Mouse (Mus musculus): Measurements from ENCODE around the gene Adgrb2. TPM values are rescaled to one million over a fixed set of nuclear protein-coding genes. Genes with fewer than 3 reads are reported as not detected.

Gene Adgrb2
- polyA plus RNA-seq, 1 experiment from 2014 or later: 2.6 TPM

DNA sequence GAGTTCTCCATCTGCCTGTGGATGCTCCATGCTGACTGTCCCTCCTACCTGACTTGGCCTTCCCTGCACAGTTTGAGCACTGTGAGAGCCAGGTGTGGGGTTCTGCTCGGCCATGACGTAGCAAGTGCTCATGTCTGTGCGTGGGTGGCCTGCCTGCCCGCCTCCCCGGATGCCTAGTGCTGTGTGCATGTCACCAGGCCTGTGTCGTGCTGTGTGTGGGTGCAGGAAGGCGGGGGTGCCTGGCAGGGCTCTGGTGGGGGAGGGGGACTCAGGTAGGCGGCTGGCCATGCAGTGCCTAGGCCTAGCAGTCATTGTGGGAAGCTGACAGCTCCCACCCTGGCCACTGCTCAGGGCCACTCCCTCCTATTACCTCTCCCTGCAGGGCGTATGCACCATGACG, 28.4 kb downstream of the Adgrb2 start:
- no peak overlapping the region for H3K4me2 ChIP-seq (ENCODE audit: low read length)
- no peak overlapping the region for H3K4me3 ChIP-seq (ENCODE audit: control insufficient read depth in 1 of 2, insufficient read depth in 1 of 2, low read depth in 1 of 2, low read length in 2 of 2)
- H3K36me3 ChIP-seq (ENCODE audit: control insufficient read depth, insufficient read depth, low read length): no peaks in the 10 kb centered on the region
- no peak for ATAC-seq (ENCODE audit: insufficient number of reproducible peaks, insufficient read depth, low FRiP score, low read depth)
- 72% methylated on average over 10 of the region's 10 CpGs for WGBS
- no peaks in the 10 kb centered on the region for H3K9me3 ChIP-seq (ENCODE audit: control insufficient read depth, low read length)
- H3K27me3 ChIP-seq (ENCODE audit: control insufficient read depth, insufficient read depth, low read length): peaks cover 60% of the 10 kb centered on the region
- H3K9ac ChIP-seq (ENCODE audit: low read length): no peak overlapping the region
- H3K27ac ChIP-seq (replicated peaks in 1 of 2; ENCODE audit: control insufficient read depth in 1 of 2, insufficient read depth in 1 of 2, low read depth in 2 of 2, low read length in 2 of 2): no peak overlapping the region
- H3K4me1 ChIP-seq (ENCODE audit: control insufficient read depth in 2 of 2, insufficient read depth in 2 of 2, low read length in 2 of 2): no peaks in the 10 kb centered on the region

DNA sequence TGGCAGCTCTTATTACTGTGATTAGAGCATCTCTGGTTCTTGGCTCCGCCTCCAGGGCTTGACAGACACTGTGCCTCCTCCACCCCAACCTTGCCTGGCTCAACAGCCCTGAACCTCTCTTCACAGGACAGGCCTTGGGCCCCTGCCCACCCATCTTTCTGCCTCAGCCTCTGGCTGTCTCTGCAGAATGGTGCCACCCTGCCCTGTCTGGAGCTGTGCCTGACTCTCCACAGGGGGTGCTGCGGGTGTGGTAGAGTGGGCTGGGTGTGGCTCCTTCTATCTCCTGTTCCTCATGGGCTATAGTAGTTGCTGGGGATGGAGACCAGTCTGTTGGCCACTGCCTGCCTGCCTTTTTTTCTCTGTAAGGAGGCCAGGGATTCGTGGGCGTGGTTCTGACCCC, 31.3 kb downstream of the Adgrb2 start:
- H3K4me1 ChIP-seq (ENCODE audit: control insufficient read depth in 2 of 2, insufficient read depth in 2 of 2, low read length in 2 of 2): no peaks in the 10 kb centered on the region; a peak in 1 of 4 replicates
- ATAC-seq (ENCODE audit: insufficient number of reproducible peaks, insufficient read depth, low FRiP score, low read depth): no peak
- peaks cover 50% of the 10 kb centered on the region for H3K27me3 ChIP-seq (ENCODE audit: control insufficient read depth, insufficient read depth, low read length)
- H3K4me2 ChIP-seq (ENCODE audit: low read length): no peak overlapping the region
- H3K36me3 ChIP-seq (ENCODE audit: control insufficient read depth, insufficient read depth, low read length): no peaks in the 10 kb centered on the region
- no peaks in the 10 kb centered on the region for H3K9me3 ChIP-seq (ENCODE audit: control insufficient read depth, low read length)
- no peak overlapping the region for H3K27ac ChIP-seq (replicated peaks in 1 of 2; ENCODE audit: control insufficient read depth in 1 of 2, insufficient read depth in 1 of 2, low read depth in 2 of 2, low read length in 2 of 2)
- 70% methylated on average over 4 of the region's 4 CpGs for WGBS
- no peak overlapping the region for H3K4me3 ChIP-seq (ENCODE audit: control insufficient read depth in 1 of 2, insufficient read depth in 1 of 2, low read depth in 1 of 2, low read length in 2 of 2)
- H3K9ac ChIP-seq (ENCODE audit: low read length): no peak overlapping the region

DNA sequence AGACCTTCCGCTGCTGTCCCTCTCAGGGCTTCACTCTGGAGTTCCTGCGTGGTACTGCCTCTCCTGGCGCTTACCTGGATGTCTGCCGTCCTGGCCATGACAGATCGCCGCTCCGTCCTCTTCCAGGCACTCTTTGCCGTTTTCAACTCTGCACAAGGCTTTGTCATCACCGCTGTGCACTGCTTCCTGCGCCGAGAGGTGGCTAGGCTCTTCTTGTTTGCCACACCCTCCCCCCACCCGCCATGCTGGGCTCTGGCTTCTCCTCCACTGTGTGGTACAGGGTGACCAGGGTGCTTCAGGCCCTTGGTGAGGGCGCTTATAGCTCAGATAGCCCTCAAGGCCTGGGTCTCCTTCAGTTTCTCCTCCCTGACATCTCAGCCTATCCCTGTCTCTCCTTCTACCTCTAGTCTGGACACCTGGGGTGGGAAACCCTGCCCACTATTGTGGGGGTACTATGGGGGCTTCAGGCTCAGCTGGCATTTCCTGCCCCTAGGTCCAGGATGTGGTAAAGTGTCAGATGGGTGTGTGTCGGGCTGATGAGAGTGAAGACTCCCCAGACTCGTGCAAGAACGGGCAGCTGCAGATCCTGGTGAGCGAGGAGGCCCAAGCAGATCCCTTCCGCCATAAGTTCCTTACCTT, 32.5 kb downstream of the Adgrb2 start:
- Histone ChIP-seq H3K9me3 (ENCODE audit: control insufficient read depth, low read length) (no peaks in the 10 kb centered on the region), H3K4me2 (ENCODE audit: low read length) (no peak overlapping the region), H3K4me1 (ENCODE audit: control insufficient read depth in 2 of 2, insufficient read depth in 2 of 2, low read length in 2 of 2) (no peaks in the 10 kb centered on the region; a peak in 1 of 4 replicates), H3K27me3 (ENCODE audit: control insufficient read depth, insufficient read depth, low read length) (peaks cover 50% of the 10 kb centered on the region), H3K9ac (ENCODE audit: low read length) (no peak overlapping the region), H3K4me3 (ENCODE audit: control insufficient read depth in 1 of 2, insufficient read depth in 1 of 2, low read depth in 1 of 2, low read length in 2 of 2) (no peak overlapping the region), H3K36me3 (ENCODE audit: control insufficient read depth, insufficient read depth, low read length) (no peaks in the 10 kb centered on the region), H3K27ac (replicated peaks in 1 of 2; ENCODE audit: control insufficient read depth in 1 of 2, insufficient read depth in 1 of 2, low read depth in 2 of 2, low read length in 2 of 2) (no peak overlapping the region)
- no peak for ATAC-seq (ENCODE audit: insufficient number of reproducible peaks, insufficient read depth, low FRiP score, low read depth)
- WGBS: 53% methylated on average over 18 of the region's 18 CpGs

DNA sequence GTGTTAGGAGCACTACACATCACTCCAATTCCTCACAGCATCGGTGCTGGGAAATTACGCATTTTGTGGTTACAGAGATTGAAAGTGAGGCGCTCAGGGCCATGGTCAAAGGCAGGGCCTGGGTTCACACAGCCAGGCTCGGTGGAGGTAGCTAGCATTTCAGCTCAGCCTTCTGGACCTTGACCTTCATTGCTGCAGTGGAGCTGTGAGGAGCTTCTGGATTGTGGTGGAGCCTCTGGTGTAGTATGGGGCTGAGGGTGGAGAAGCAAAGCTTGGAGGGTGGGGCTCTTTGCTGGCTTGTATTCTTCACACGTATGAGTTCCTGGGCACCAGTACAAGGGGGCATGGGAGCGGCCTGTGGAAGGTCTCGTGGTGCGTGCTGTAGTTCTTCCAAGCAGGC, 38.3 kb downstream of the Adgrb2 start:
- H3K4me2 ChIP-seq (ENCODE audit: low read length): no peak overlapping the region
- no peak overlapping the region for H3K9ac ChIP-seq (ENCODE audit: low read length)
- no peaks in the 10 kb centered on the region for H3K36me3 ChIP-seq (ENCODE audit: control insufficient read depth, insufficient read depth, low read length)
- H3K4me1 ChIP-seq (ENCODE audit: control insufficient read depth in 2 of 2, insufficient read depth in 2 of 2, low read length in 2 of 2): no peaks in the 10 kb centered on the region; a peak in 1 of 4 replicates
- H3K27ac ChIP-seq (replicated peaks in 1 of 2; ENCODE audit: control insufficient read depth in 1 of 2, insufficient read depth in 1 of 2, low read depth in 2 of 2, low read length in 2 of 2): no peak overlapping the region
- 83% methylated on average over 8 of the region's 8 CpGs for WGBS
- peaks cover 19% of the 10 kb centered on the region for H3K27me3 ChIP-seq (ENCODE audit: control insufficient read depth, insufficient read depth, low read length)
- no peak overlapping the region for H3K4me3 ChIP-seq (ENCODE audit: control insufficient read depth in 1 of 2, insufficient read depth in 1 of 2, low read depth in 1 of 2, low read length in 2 of 2)
- no peak for ATAC-seq (ENCODE audit: insufficient number of reproducible peaks, insufficient read depth, low FRiP score, low read depth)
- no peaks in the 10 kb centered on the region for H3K9me3 ChIP-seq (ENCODE audit: control insufficient read depth, low read length)

DNA sequence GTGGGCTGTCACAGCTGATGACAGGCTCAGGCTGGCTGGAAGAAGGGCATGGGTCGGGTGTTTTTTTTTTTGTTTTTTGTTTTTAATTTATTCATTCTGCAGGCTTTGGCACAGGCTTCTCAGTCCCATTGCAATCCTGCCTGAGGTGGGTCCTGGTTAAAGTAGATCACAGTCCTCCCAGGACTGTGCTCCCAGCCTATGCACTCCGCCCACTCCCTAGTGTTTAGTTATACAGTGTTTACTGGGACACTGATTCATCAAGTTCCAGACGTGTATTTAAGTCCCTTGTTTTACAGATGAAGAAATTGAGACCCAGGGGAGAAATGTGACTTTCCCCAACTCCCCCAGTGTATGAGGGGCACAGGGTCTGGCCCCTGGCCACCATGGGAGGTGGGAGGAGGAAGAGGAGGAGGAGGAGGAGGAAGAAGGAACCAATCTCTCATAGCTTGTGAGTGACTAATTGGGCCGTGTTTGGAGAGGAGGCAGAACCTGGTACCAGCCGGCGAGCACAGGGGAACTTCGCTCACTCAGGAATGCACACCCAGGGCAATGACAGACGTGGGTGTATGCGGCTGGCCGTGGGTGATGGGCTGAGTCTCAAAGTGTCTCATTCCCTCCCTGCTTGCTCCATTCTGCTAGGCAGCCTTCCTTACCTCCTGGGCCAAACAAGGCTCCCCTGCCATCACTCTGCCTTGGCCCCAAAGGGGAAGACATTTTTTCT, 39.0 kb downstream of the Adgrb2 start:
- H3K4me2 ChIP-seq (ENCODE audit: low read length): no peak overlapping the region
- no peak for ATAC-seq (ENCODE audit: insufficient number of reproducible peaks, insufficient read depth, low FRiP score, low read depth)
- no peak overlapping the region for H3K9ac ChIP-seq (ENCODE audit: low read length)
- no peaks in the 10 kb centered on the region for H3K9me3 ChIP-seq (ENCODE audit: control insufficient read depth, low read length)
- peaks cover 14% of the 10 kb centered on the region; the same call in 1 of the 2 replicates for H3K27me3 ChIP-seq (ENCODE audit: control insufficient read depth, insufficient read depth, low read length)
- H3K27ac ChIP-seq (replicated peaks in 1 of 2; ENCODE audit: control insufficient read depth in 1 of 2, insufficient read depth in 1 of 2, low read depth in 2 of 2, low read length in 2 of 2): no peak overlapping the region
- H3K36me3 ChIP-seq (ENCODE audit: control insufficient read depth, insufficient read depth, low read length): no peaks in the 10 kb centered on the region
- no peak overlapping the region for H3K4me3 ChIP-seq (ENCODE audit: control insufficient read depth in 1 of 2, insufficient read depth in 1 of 2, low read depth in 1 of 2, low read length in 2 of 2)
- 58% methylated on average over 10 of the region's 10 CpGs for WGBS
- no peaks in the 10 kb centered on the region; a peak in 1 of 4 replicates for H3K4me1 ChIP-seq (ENCODE audit: control insufficient read depth in 2 of 2, insufficient read depth in 2 of 2, low read length in 2 of 2)

DNA sequence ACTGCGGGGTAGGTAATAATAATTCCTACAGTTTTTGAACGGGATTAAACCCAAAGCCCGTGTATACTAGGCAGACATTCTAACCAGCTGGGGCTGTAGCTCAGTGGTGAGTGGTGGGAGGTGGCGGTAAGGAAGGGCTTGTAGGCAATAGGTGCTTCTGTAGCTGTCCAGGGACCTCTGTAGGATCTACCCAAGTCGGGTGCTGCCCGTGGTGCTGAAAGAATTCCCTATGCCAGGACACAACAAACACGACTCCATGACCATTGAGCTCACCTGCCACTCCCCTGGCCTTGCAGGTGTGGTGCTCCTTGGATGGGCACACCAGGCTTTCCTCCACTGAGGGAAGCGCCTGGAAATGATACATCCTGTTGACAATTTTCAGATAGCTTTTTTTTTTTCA, 40.9 kb downstream of the Adgrb2 start:
- H3K9me3 ChIP-seq (ENCODE audit: control insufficient read depth, low read length): no peaks in the 10 kb centered on the region
- no peaks in the 10 kb centered on the region; a peak in 1 of 4 replicates for H3K4me1 ChIP-seq (ENCODE audit: control insufficient read depth in 2 of 2, insufficient read depth in 2 of 2, low read length in 2 of 2)
- no peak overlapping the region for H3K9ac ChIP-seq (ENCODE audit: low read length)
- H3K27ac ChIP-seq (replicated peaks in 1 of 2; ENCODE audit: control insufficient read depth in 1 of 2, insufficient read depth in 1 of 2, low read depth in 2 of 2, low read length in 2 of 2): no peak overlapping the region
- no peak for ATAC-seq (ENCODE audit: insufficient number of reproducible peaks, insufficient read depth, low FRiP score, low read depth)
- H3K4me3 ChIP-seq (ENCODE audit: control insufficient read depth in 1 of 2, insufficient read depth in 1 of 2, low read depth in 1 of 2, low read length in 2 of 2): no peak overlapping the region
- H3K27me3 ChIP-seq (ENCODE audit: control insufficient read depth, insufficient read depth, low read length): peaks cover 8% of the 10 kb centered on the region; the same call in 1 of the 2 replicates
- H3K4me2 ChIP-seq (ENCODE audit: low read length): no peak overlapping the region
- WGBS: 35% methylated on average over 8 of the region's 8 CpGs
- H3K36me3 ChIP-seq (ENCODE audit: control insufficient read depth, insufficient read depth, low read length): no peaks in the 10 kb centered on the region

DNA sequence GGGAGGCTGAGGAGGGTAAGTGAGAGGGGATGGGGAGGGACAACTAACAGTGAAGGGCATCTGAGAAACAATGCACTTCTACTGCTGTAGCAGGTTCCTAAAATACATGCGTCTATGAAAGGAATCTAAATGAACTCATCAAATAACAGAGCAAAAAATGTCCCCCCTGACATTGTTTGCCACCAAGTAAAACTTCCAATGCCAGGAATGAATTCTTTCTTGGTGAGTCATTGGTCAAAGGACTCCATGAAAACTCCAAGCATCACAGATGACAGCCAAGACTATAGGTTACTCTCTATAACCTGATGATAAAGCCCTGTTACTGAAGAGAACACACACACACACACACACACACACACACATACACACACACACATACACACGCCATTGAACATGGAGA, 46.5 kb downstream of the Adgrb2 start:
- WGBS: 62% methylated on average over 2 of the region's 2 CpGs
- H3K4me2 ChIP-seq (ENCODE audit: low read length): no peak overlapping the region
- no peak for ATAC-seq (ENCODE audit: insufficient number of reproducible peaks, insufficient read depth, low FRiP score, low read depth)
- no peaks in the 10 kb centered on the region for H3K9me3 ChIP-seq (ENCODE audit: control insufficient read depth, low read length)
- H3K27me3 ChIP-seq (ENCODE audit: control insufficient read depth, insufficient read depth, low read length): peaks cover 22% of the 10 kb centered on the region
- H3K36me3 ChIP-seq (ENCODE audit: control insufficient read depth, insufficient read depth, low read length): no peaks in the 10 kb centered on the region
- no peak overlapping the region for H3K9ac ChIP-seq (ENCODE audit: low read length)
- H3K27ac ChIP-seq (replicated peaks in 1 of 2; ENCODE audit: control insufficient read depth in 1 of 2, insufficient read depth in 1 of 2, low read depth in 2 of 2, low read length in 2 of 2): no peak overlapping the region
- H3K4me1 ChIP-seq (ENCODE audit: control insufficient read depth in 2 of 2, insufficient read depth in 2 of 2, low read length in 2 of 2): peaks cover 0 to under 1% of the 10 kb centered on the region in 2 experiments; a peak in 3 of 4 replicates
- no peak overlapping the region for H3K4me3 ChIP-seq (ENCODE audit: control insufficient read depth in 1 of 2, insufficient read depth in 1 of 2, low read depth in 1 of 2, low read length in 2 of 2)
